Mouse (Mus musculus) ES-E14 (cell line): ENCODE results near the gene Gpm6a.

Experiments
- CHD2 ChIP-seq: IDR thresholded peaks from 2 replicates; pipeline ENCODE4 v1.6.1; 2014; ENCODE audit warnings: mild to moderate bottlenecking, low read depth, low read length, inconsistent platforms
- MAFK ChIP-seq: IDR thresholded peaks from 2 replicates; pipeline ENCODE4 v1.6.1; 2014; ENCODE audit warnings: mild to moderate bottlenecking, low read depth, low read length, inconsistent platforms; ENCODE audit not compliant: insufficient read depth
- ZC3H11A ChIP-seq: IDR thresholded peaks from 2 replicates; pipeline ENCODE4 v1.6.1; 2012; ENCODE audit warnings: low read depth, mild to moderate bottlenecking, inconsistent platforms, low read length, borderline replicate concordance
- ZNF384 ChIP-seq: IDR thresholded peaks from 2 replicates; pipeline ENCODE4 v1.6.1; 2012; ENCODE audit warnings: low read depth, low read length, inconsistent platforms

- TF ChIP-seq ZC3H11A (no peak), CHD2 (no peak), MAFK (no peak), ZNF384 (no peak)
These were observed 22.0 kb downstream of the Gpm6a start for GRCm38 (mm10) chr8:54976663-54977062.
